Mouse (Mus musculus) heart, adult 11 months (tissue): ENCODE data around the gene Nacad.

Experiments
- DNase-seq: peaks from one replicate; pipeline ENCODE4 v3.0.0; 2022

Gene Nacad

DNA sequence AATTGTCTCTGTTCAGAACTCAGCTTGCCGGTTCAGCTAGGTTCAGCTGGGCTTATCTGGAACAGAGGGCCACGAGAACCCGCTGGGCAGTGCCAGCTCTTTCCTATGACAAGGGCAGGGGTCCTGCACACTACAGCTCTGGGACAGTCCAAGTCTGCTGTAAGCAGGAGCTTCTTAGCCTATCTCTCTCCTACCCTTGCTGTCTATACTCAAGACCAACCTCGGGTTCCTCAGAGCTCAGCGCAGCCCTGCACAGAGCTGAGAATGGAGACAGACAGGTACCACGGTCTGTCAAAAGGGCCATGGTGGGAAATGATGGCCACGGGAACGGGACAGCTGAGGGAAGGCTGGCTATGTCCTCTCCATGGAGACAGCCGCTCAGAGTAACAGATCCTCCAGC, 2.6 kb downstream of the Nacad start:
- DNase-seq: peak; percentile 89

DNA sequence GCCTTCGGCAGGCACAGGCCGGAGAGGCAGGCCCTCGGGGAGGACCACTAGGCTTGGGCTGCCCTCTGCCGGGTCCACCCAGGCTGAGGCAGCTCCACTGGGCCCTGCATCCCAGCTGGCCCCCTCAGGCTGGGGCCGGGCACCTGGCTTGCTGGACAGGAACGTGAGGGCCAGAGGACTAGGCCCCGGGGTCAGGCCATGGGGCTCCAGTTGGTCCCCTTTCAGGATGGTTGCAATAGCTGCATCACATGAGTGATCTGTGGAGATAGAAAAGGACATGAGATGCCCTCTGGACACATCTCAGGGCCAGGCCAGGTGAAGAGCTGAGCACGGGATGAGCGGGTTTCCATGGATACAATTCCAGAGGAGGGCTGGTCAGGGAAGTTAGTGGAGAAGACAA, 3.2 kb downstream of the Nacad start:
- peak; percentile 91 for DNase-seq

DNA sequence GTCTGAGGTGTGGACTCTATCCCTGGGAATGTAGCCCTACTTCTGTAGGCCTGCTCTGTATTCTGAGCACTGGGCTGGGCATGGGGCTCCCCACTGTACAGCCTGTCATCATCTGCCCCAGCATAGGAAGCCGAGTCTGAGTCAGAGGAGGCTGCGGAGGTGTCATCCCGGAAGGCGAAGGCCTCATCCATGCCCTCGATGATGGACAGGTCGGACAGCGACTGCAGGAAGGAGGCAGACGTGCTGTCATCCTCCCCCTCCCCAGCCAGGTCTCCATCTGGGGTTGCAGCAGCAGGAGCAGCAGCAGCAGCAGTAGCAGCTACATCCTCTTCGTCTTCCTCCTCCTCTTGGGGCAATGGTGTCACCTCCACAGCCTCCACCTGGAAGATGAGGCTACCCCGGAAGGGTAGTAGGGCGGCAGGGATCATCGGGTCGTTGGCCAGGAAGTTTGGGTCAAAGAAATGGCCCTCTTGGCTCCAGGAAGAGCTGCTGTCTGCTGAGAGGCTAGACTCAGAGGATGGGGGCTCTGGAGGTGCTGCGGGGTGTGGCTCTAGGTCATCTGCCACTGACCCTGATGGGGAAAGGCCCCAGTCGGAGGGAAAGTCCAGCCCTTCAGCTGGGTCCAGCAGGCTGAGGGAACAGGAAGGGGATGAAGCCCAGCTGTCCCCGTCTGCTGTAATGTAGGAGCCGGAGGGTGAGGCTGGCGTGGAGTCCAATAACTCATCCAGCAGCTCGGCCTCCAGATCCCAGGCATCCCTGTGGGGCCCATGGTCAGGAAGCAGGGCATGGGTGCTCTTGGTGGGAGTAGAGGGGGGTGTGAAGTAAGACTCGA, 4.0 kb downstream of the Nacad start:
- DNase-seq: peak; percentile 89

DNA sequence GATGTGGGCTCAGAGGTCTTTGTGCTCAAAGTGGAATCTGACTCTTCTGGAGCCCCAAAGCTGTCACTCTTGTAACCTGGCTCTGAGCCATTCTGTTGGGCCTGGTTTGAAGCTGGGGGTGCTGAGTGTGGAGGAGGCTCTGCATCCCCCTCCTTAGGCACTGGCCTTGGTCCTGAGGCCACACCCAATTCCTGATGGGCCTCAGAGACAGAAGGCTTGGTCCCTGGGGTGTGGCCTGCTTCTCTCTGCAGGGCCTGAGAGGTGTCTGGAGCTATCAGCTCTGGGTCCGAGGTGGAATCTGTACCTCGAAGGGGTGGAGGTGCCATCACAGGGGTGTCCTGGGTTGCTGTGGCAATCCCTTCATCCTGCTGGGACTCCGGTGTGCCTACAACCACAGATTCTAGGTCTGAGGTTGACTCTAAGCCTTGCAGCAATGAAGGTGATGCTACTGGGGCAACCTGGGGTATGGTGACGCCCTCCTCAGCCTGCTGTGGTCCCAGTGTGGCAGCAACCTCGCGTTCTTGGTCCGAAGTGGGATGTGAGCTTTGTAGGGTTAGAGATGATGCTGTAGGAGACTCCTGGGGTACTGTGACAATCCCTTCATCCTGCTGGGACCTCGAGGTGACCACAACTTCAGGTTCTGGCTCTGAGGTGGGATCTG, 5.4 kb downstream of the Nacad start:
- DNase-seq: peak; percentile 87

DNA sequence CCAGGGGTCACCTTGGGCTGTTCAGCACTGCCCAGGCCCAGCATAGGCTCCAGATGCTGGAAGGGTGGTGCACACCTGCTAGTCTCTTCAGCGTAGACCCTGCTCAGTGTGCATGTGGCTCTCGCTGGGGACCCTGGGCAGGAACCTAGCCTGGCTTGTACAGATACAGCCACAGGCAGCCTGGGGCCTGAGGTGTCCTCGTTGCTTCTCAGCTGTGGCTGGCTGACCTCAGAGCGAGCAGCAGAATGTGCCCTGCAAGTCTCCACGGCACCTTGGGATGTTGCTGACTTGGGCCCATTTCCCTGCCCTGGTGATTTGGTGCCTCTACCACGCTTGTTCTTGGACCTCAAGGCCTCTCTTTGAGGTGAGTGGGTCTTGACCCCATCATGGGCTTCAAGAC, 6.0 kb downstream of the Nacad start:
- DNase-seq: peak; percentile 88

DNA sequence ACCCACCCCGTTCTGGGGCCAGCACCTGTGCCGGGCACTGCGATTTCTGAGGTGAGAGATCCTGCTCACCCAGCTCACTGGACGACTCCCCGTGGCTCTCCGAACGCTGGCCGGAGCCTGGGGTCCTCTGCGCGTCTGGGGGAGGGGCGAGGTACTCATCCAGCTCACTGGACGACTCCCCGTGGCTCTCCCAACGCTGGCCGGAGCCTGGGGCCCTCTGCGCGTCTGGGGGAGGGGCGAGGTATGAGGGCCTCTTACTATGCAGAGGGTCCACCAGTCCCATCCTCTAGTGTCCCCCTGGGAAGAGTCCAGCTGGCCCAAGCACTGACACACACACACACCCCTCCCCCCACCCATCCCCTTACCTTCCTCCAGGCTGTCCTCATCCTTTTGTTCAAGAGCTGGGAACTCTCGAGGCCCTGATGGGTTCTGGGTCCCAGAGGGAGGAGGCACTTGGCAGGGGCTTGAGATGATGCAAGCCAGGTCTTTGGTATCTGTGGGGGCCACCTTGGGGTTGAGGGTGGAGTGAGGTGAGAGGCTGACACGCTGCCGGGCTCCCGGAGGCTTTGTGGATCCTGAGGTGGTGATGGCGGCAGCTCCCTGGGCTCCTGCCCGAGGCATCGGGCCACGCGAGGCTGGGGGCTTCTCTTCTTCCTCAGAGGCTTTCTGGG, 6.7 kb downstream of the Nacad start:
- peak; percentile 92 for DNase-seq

DNA sequence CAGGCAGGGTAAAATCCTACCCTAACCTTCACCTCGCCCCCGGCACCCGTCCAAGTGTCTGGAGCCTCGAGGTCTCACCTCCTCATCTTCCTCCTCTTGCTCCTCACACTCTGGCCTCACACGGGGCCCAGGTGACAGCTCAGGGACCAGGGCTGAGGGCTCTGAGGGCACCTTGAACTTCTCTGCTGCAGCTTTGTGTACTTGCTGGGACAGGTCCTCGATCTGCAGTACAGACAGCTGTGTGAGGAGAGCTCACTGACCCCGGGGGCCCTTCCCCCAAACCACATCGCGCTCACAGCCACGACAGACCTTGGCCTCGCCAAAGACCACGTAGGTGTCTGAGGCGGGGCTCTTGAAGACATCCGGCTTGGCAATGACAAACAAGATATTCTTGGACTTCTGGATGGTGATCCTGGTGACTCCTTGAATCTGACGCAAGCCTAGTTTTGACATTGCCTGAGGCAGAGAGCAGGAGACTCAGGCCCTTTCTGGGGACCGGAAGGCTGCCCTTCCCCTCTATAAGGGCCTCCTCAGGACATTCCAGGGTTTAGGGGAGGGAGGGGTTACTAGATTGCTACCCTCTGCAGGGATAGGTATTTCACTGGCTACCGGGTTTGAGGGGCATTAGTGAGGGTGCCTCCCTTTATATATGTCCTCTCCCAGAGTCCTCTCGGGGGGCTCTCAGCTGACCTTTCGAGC, 7.5 kb downstream of the Nacad start:
- peak; percentile 90 for DNase-seq

DNA sequence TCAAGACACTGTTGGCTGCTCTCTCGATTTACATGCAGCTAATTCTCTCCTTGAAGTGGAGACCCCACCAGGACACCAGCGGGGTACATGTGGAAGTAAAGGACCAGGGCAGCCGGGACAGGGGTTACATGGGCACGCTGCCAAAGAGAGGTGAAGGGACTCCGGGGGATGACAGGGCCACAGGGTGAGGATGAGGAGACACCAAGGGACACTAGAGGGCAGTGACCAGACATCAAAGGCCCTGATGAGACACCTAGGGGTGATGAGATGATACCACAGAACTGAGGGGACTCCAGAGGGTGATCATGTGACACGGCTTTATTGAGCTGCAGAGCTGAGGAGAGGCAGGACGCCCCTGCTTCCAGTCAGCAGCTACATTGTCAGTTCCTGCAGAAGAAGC, 8.3 kb downstream of the Nacad start:
- peak; percentile 89 for DNase-seq

DNA sequence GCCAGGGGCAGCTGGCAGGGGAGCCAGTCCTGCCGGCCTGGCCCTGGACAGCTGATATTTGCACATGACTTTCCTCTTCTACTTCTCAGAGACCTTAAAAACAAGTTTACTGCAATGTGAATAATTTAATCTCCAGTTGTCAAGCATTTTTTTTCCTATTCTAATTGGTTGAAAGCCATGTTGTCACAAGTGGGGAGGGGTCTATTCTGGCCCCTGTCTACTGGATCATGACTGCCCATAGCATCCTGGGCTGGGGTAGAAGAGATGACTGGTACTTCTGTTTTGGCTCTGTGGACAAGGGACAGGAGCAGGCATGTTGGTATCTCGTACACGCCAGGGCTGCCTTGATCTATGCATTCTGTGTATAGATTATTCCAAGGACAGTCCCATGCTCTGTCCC, 9.2 kb downstream of the Nacad start:
- DNase-seq: peak; percentile 72

DNA sequence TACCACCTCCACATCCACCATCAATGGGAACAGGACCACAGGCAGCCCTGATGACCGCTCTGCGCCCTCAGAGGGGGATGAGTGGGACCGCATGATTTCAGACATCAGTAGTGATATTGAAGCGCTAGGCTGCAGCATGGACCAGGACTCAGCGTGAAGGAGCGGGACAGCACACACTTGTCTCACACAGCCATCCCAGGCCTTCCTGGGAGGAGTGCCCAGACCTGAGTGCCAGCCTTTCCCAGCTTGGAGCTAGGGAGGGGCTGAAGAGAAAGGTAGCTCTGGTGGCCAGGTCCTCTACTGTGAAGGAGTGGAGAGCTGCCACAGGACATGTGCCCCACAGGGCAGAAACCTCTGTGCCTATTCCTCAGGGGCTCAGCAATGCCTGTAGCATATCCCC, 9.6 kb downstream of the Nacad start:
- DNase-seq: peak; percentile 88

DNA sequence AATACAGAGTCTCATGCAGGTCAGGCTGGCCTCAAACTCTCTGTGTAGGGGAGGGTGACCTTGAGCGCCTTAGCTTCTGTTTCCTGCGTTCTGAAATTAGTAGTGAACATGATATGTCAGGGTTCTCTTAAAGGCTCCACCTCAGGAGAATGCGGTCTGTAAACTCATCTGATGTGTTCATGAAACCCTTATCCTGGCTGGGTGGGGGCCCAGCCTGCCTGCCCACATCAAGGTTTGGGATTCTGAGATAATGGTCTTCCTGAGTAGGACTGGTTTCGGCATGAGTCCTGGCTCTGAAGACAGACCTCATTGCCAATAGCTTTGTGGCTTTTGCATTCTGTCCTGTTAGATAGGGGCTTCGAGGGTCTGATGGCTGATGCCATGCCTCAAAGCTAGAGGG, 10.5 kb downstream of the Nacad start:
- DNase-seq: no peak

DNA sequence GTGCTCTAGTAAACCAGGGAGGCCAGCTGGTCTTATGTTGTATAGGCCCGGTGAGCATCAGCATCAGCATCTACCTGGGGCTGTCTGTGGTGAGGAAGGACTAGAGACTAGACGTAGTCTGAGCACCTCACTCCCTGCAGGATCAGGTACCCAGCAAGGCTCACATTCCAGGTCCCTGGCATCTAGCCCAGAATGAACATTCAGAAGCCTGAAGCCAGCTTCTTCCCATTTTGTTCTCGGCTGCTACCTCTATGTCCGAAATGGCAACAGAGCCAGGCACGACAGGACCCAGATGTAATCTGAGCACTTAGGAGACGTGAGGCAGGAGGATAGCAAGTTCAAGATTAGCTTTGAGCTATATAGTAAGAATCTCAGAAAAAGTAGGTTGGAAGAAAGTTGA, 11.0 kb downstream of the Nacad start:
- DNase-seq: no peak

DNA sequence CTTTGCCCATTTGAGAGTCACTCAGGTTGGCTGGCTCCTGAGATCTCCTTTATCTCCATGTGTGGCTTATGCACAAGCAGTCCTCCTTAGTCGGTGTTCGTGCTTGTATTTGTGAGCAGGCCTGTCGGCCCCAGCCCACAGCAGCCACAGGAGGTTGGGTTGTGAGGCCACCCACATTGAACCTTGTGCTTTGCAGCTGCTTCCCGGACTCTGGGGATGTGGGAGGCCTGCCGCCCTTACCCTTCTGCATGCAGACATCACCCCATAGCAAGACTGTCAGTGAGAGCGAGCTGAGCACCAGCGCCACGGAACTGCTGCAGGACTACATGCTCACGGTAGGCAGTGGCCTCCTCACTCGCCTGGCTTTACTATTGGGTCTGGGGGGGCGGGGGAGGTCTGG, 12.4 kb downstream of the Nacad start:
- no peak for DNase-seq

DNA sequence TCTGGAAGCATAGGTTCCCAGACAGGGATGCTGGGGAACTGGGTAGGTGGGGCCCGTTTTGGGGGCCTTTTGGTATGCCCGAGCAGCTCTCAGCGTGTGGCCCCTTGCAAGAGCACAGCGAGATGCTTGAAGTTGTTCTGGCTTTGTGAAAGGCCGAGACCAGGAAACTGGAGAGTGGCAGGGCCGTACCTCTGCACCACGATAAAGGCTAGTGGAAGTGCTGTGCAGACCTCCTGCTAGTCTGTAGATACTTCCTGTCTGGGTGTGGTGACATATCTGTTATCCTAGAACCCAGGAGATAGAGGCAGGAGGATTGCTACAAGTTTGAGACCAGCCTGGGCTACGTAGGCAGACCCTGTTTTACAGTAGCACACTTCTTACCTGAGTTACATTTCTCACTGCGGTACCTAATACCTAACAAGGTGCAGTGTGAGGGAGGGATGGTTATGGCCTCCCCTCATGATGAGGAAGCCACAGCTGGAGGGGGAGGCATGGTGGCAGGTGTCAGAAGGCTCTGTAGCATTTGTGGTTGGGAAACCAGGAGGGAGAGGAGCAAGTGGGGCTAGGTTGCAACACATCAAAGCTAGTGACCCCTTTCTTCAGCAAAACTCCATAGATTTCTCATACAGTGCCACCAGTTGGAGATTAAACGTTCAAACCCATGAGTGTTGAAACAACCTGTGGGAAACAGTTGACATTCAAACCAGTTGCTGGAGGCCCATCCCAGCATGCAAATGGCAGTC, 14.7 kb downstream of the Nacad start:
- DNase-seq: no peak

DNA sequence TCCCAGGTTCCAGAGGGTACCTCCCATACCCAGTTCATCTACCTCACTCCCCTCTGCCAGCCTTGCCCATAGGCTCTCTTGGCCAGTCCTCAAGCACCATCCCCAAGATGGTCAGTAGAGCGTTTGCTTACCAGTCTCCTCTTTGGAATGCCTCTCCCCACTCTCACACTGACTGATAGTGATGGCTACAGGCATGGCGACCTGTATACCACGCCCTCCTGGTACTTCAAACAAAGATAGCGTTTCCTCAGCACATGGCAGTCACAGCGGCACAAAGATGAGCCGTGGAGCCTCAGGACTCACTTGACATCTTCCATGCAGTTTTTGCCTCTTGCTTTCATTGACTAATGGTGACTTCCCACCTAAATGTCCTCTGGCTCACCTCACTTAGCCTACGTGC, 16.0 kb downstream of the Nacad start:
- no peak for DNase-seq

DNA sequence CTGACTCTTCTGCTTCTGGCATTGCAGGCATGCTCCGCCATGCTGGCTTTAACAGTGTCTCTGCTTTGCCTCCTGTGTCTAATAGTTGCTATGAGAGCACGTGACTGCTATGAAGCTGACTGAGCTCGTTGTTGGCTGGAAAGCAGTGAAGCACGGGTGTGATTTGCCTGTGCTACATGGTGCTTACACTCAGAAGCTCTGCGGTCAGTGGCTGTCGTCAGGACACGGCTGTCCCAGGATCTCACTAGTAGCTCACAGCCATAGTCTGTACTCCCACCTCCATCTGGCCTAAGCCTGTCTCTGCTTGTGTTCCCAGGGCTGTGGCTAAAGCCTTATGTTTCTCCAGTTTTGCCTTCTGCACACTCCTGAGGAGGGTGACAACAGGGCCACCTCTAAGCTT, 17.6 kb downstream of the Nacad start:
- DNase-seq: peak; percentile 90

DNA sequence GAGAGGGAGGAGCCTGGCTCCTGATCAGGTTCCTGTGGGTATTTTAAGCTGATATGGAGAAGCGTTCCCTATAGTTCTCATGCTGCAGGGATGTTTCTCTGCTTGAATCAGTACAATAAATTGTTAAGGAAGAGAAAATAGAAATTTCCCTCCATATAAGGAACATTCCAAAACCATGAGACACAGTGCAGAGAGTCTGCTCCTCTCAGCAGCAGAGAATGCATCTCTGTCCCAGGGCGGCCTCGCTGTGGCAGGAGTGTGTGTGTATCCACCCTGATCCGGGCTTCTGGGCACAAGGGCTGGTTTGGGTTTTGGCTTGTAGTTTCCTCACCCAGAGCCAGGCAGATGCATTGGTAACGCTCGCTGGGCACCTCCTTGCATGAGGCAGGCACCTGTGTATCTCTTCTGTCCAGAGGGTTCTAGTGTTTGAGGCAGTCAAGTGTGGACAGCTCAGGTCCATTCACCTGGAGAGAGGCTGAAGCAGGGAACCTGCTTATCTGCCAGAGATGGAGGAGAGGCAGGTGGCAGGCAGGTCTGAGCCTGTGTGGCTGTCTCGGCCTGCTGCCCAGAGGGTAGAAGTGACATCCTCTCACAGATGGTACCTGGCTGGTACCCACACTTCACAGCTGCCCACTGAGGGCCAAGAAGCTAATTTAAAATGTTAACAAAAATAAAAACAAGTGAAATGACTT, 18.5 kb downstream of the Nacad start:
- no peak for DNase-seq

DNA sequence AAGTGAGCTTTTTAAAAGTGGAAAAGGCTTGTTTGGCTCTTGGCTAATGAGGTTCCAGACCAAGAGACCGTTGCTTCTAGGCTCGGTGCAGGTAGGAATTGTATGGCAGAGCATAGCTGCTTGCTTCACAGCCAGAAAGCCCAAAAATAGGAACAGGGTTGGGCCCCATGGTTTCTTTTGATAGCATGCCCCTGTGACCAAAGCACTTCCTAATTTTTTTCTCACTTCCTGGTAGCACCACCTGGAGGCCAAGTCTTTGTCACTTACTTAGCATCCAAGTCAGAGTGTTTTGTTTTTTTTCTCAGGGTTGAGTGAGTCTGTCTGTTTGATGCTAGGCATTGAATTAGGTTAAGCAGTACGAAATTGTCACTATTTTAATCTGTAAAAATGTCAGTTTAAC, 19.2 kb downstream of the Nacad start:
- peak; percentile 93 for DNase-seq

DNA sequence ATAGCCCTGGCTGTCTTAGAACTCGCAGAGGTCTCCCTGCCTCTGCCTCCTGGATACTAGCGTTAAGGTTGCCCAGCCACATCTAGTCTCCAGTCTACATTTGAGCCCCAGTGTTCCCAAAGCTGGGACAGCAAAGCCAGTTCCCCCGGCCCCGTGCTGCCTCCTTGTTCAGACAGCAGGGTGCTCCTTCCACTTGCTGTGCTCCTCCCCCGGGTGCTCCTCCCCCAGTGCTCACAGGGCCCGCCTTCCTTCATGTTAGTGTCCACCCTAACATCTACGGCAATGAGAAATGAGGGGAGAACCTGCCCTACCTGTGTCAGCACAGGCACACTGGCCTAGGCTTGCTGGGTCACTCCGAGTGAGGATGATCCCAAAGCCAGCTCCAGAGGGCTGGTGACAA, 20.1 kb downstream of the Nacad start:
- DNase-seq: no peak

DNA sequence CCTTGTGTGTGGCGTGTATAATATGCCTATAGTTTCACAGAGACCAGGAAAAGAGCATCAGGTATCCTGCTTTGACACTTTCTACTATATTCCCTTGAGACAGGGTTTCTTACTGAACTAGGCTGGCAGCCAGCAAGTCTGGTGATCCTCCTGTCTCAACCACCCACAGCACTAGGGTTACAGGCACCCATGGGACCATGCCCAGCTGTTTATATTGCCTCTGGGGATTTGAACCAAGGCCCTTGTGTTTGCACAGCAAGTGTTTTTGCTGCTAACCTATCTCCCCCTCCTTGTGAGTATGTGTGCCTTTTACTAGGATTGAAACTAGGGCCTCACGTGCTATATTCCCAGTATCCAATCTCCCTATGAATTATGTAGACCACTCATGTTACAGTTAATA, 24.3 kb downstream of the Nacad start:
- no peak for DNase-seq

DNA sequence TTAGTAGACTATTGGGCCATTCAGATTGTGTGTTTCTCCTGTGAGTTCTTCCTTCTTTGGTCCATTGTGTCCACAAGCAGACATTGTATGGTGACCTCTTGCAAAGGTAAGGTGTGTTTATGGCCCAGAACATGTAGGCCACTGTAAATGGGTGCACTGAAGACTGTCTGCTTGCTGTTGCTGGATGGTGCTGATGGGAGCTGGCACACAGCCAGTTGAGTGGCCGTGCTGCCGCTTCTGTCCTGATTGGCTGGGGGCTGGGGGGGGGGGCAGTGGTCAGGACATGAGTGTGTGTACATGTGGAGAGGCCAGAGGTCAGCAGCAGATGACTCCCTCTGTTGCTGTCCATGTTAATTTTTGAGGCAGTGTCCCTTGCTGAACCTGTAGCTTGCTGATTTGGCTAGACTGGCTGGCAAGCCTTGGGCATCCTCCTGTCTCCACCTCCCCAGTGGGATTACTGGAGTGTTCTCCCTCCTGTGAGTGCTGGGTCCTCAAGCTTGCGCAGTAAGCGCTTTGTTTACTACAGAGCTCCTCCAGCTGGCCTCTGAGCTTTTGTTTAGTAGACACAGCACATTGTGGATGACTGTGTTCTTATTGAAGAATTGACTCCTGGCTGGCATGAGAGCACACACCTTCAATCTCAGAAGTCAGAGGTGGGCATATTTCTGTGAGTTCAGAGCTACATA, 25.6 kb downstream of the Nacad start:
- peak; percentile 93 for DNase-seq
